Mouse (Mus musculus) MN1 (cell line): Measurements from ENCODE around the gene Tfdp2.
"Not testable (repeated sequence)": the region's sequence is repeated elsewhere in the genome, so short reads cannot be mapped to it uniquely, and the experiment has no call there.

ENCODE experiments used
- DNase-seq: peaks from one replicate; pipeline ENCODE4 v3.0.0-alpha.2; 2016; ENCODE audit warnings: low spot score

Gene Tfdp2

GRCm38 (mm10) chr9:96195885-96196622 lies at the start of gene Tfdp2:
Tfdp2 (plus strand) TSS chr9:96196275.
- peak; percentile 94 for DNase-seq

- no peak for DNase-seq
These were observed 43.3 kb upstream of the Tfdp2 start for GRCm38 (mm10) chr9:96152801-96153200.

- no peak for DNase-seq
These were observed 37.6 kb upstream of the Tfdp2 start for GRCm38 (mm10) chr9:96158431-96158830.

- DNase-seq, result no peak
These were observed 37.0 kb upstream of the Tfdp2 start for GRCm38 (mm10) chr9:96159047-96159446.

- no peak for DNase-seq
These were observed 35.3 kb upstream of the Tfdp2 start for GRCm38 (mm10) chr9:96160767-96161166.

GRCm38 (mm10) chr9:96162421-96162820 lies 33.7 kb upstream of the Tfdp2 start:
- DNase-seq, result no peak

- DNase-seq, result no peak
These were observed 32.6 kb upstream of the Tfdp2 start for GRCm38 (mm10) chr9:96163443-96163842.

- DNase-seq, result not testable (repeated sequence)
These were observed 32.1 kb upstream of the Tfdp2 start for GRCm38 (mm10) chr9:96163983-96164382.

GRCm38 (mm10) chr9:96167168-96167585 lies 28.9 kb upstream of the Tfdp2 start:
- peak; percentile 22 for DNase-seq

- no peak for DNase-seq
These were observed 25.5 kb upstream of the Tfdp2 start for GRCm38 (mm10) chr9:96170600-96170999.

GRCm38 (mm10) chr9:96184909-96185308 lies 11.2 kb upstream of the Tfdp2 start:
- DNase-seq, result no peak

GRCm38 (mm10) chr9:96186701-96187100 lies 9.4 kb upstream of the Tfdp2 start:
- no peak for DNase-seq

- DNase-seq, result peak; percentile 59
These were observed 634 bp downstream of the Tfdp2 start for GRCm38 (mm10) chr9:96196636-96197181.

GRCm38 (mm10) chr9:96197806-96198205 lies 1.7 kb downstream of the Tfdp2 start:
- no peak for DNase-seq

GRCm38 (mm10) chr9:96203663-96204062 lies 7.6 kb downstream of the Tfdp2 start:
- DNase-seq, result no peak

GRCm38 (mm10) chr9:96207428-96207827 lies 11.4 kb downstream of the Tfdp2 start:
- DNase-seq, result no peak

- DNase-seq, result no peak
These were observed 17.1 kb downstream of the Tfdp2 start for GRCm38 (mm10) chr9:96213036-96213645.

- no peak for DNase-seq
These were observed 18.1 kb downstream of the Tfdp2 start for GRCm38 (mm10) chr9:96214171-96214570.

GRCm38 (mm10) chr9:96217299-96217698 lies 21.2 kb downstream of the Tfdp2 start:
- DNase-seq, result no peak

GRCm38 (mm10) chr9:96217799-96218198 lies 21.7 kb downstream of the Tfdp2 start:
- DNase-seq, result no peak

- DNase-seq, result no peak
These were observed 23.1 kb downstream of the Tfdp2 start for GRCm38 (mm10) chr9:96219114-96219669.

GRCm38 (mm10) chr9:96220419-96220818 lies 24.3 kb downstream of the Tfdp2 start:
- DNase-seq, result no peak

GRCm38 (mm10) chr9:96223302-96223701 lies 27.2 kb downstream of the Tfdp2 start:
- no peak for DNase-seq
